Mouse (Mus musculus): ENCODE measurements at regions not wholly inside any gene's neighbourhood (a gene's known extent, or its start where the extent isn't known, plus 50 kb on each side); places are given as distances from the start of the nearest gene placed in this dataset.
"Not testable (repeated sequence)": the region's sequence is repeated elsewhere in the genome, so short reads cannot be mapped to it uniquely, and the experiment has no call there.

DNA sequence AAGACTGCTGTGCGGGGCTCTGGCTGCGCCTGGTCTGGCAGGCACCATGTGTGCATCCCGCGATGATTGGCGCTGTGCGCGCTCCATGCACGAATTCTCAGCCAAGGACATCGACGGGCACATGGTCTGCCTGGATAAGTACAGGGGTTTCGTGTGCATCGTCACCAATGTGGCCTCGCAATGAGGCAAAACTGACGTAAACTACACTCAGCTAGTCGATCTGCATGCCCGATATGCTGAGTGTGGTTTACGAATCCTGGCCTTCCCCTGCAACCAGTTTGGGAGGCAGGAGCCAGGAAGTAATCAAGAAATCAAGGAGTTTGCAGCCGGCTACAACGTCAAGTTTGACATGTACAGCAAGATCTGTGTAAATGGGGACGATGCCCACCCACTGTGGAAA, 297.7 kb downstream of the Hace1 start:
- TF ChIP-seq CTCF, POLR2A (IDR thresholded peaks at IDR 0.05; ENCODE audit: insufficient read depth, low read depth, low read length): not testable (repeated sequence)
